Mouse (Mus musculus) left cerebral cortex, adult 18-20 months (tissue): ENCODE data around the gene Clip2. TPM values are rescaled to one million over a fixed set of nuclear protein-coding genes. Genes with fewer than 3 reads are reported as not detected.

Source experiments
- microRNA-seq, 2 experiments: library from miRNA; unstranded; fragments of <30 nt; microRNA quantifications; one replicate each; pipeline ENCODE4 v1.2.0; 2021
- total RNA-seq, 2 experiments: library from RNA; stranded (reverse); gene quantifications; 2 replicates each; pipeline ENCODE4 v1.2.3; 2021

Clip2 gene
- total RNA-seq, 2 experiments from 2014 or later: 116 to 119 TPM

Small RNA genes within 50 kb of the gene (microRNA-seq; reads per million reads assigned to microRNA genes)
- 0 reads per million in 2 experiments for gene Gm26340
- gene Mir7228: 0 reads per million in 2 experiments

Other genes with a start within 250 kb of the Clip2 start
- 100 to 1,000 TPM; 204 to 207 TPM for gene Gtf2i, start 237.7 kb downstream of the Clip2 start, total RNA-seq
- 10 to 100 TPM; 37.4 to 56.6 TPM for gene Gtf2ird1, start 95.7 kb downstream of the Clip2 start, total RNA-seq
- gene Syna, start 7.7 kb upstream of the Clip2 start, total RNA-seq: under 1 TPM in 1 of 2 experiments, not detected in 1; 0.21 TPM
- 10 to 100 TPM; 54.9 to 64.6 TPM for gene Rfc2, start 28.9 kb upstream of the Clip2 start, total RNA-seq
- 1 to 10 TPM; 1.6 to 3.3 TPM for gene Lat2, start 62.6 kb upstream of the Clip2 start, total RNA-seq
- gene Eif4h, start 87.1 kb upstream of the Clip2 start, total RNA-seq: 100 to 1,000 TPM; 322 to 329 TPM
- 10 to 100 TPM; 59.8 to 63.7 TPM for gene Limk1, start 136.2 kb upstream of the Clip2 start, total RNA-seq
- 1 to 10 TPM; 7.3 to 7.5 TPM for gene Eln, start 194.9 kb upstream of the Clip2 start, total RNA-seq